Mouse (Mus musculus) myocyte (in vitro differentiated cells): ENCODE measurements around the gene Cdr2.

ENCODE experiments used
- MAX ChIP-seq: IDR thresholded peaks from one replicate; pipeline ENCODE4 v1.6.1; 2011; ENCODE audit warnings: low read depth, mild to moderate bottlenecking, control low read depth
- MYOG ChIP-seq, 3 experiments: IDR thresholded peaks; one replicate each; pipeline ENCODE4 v1.6.1; 2011; ENCODE audit warnings: control low read depth in 2 of 3, low read depth in 2 of 3, mild to moderate bottlenecking in 2 of 3; ENCODE audit not compliant: insufficient read length in 2 of 3, control insufficient read depth in 1 of 3, insufficient read depth in 1 of 3
- POLR2A ChIP-seq: IDR thresholded peaks from one replicate; pipeline ENCODE4 v1.6.1; 2011; ENCODE audit warnings: low read depth, mild to moderate bottlenecking, control low read depth, moderate library complexity; ENCODE audit not compliant: insufficient read length

DNA sequence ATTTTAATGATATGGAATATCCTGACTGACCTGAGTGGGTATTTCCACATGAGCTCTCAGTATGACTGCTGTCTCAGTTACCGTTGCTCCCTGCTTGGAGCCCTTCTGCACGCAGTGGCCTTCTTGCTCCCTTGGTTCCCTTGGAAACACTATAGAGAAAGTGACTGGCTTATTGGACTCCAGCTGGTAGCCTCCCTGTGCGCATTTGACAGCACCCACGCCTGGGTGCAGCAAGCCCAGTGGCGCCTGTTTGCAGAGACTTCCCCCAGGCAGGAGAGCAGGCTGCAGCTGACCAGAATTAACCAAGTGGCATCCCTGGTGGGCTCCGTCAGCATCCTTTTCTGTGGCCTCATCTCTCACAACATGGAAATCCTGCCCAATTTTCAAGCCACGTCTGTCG is 9.1 kb upstream of the Cdr2 start:
- TF ChIP-seq POLR2A (no peak), MAX (no peak), MYOG (IDR thresholded peaks at IDR 0.05; ENCODE audit: control insufficient read depth in 1 of 3, insufficient read depth in 1 of 3, insufficient read length in 2 of 3, low read depth in 2 of 3) (no peak)
